Mouse (Mus musculus): Measurements from ENCODE around the gene Pdap1.

DNA sequence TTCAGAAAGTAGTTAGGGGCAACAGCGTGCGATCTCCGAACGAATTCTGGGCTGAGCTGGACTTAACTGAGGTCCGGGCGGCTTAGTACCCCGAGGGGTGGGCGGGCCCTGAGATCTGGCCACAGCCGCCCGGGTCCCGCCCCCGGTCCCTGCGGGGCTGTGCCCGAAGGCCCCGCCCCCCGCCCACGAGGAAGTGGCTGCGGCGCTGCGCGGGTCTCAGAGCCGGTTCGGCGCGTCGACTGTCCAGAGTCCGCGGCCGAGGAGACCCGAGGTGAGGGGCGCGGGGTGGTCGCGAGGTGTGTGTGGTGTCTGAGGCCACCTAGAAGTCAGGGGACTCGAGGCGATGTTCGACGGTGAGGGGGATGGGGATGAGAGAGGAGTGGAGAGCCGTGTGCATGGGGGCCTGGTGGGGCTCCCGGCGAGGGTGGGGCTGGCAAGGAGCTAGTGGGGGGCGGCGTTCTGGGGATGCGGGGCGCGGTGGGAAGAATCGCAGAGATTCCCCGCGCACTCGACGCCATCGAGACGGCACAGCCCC, 25.9 kb downstream of the Pdap1 start, which contains the start of gene Arpc1b:
- TF ChIP-seq CTCF (IDR thresholded peaks at IDR 0.05; ENCODE audit: low read depth, low read length) (no peak), TAL1 (conservative IDR thresholded peaks at IDR 0.05; ENCODE audit: low read depth, low read length) (no peak)

All from G1E (cell line).